Mouse (Mus musculus) c-Kit-positive CD71-positive TER-119-negative erythroid progenitor cells, embryonic 14.5 days (primary cell): Measurements from ENCODE around the gene Socs4.

Source experiments
- DNase-seq: peaks from one replicate; pipeline ENCODE4 v3.0.0-alpha.2; 2013; ENCODE audit warnings: low read depth

Socs4 gene

GRCm38 (mm10) chr14:47341811-47342291, 65.1 kb downstream of the Socs4 start:
- no peak for DNase-seq
